Mouse (Mus musculus): ENCODE measurements around the gene Drp2. TPM values are rescaled to one million over a fixed set of nuclear protein-coding genes. Genes with fewer than 3 reads are reported as not detected.
A peak's percentile ranks its signal among the peaks of the same experiment; 100 is the strongest.

The Drp2 gene
- 10 to 100 TPM in 1 of 2 experiments, 1 to 10 TPM in 1; 5.6 to 15.6 TPM for total RNA-seq (2021)
- long read RNA-seq, experiment 1, partial matches to known transcripts = 2 of 2 reads
- long read RNA-seq, experiment 1, other reads (novel, unspliced or antisense) = 0 of 2 reads
- long read RNA-seq, experiment 2, partial matches to known transcripts = 2 of 9 reads
- long read RNA-seq, experiment 2, other reads (novel, unspliced or antisense) = 7 of 9 reads

GRCm38 (mm10) chrX:134403863-134404583 is at the start of gene Drp2:
TSS of gene Drp2 (plus strand) at chrX:134404551.
- intact Hi-C loops (cut with DNase I; ENCODE audit: low total_unique reads) = no loop called here
- DNase-seq = peak; percentile 5

- no peak for DNase-seq
- intact Hi-C loops (cut with DNase I; ENCODE audit: low total_unique reads) = no loop called here
These were observed 45.0 kb upstream of the Drp2 start for GRCm38 (mm10) chrX:134359336-134359735.

- no peak for DNase-seq
- intact Hi-C loops (cut with DNase I; ENCODE audit: low total_unique reads) = no loop called here
These were observed 42.2 kb upstream of the Drp2 start for GRCm38 (mm10) chrX:134362156-134362555.

- no peak for DNase-seq
- intact Hi-C loops (cut with DNase I; ENCODE audit: low total_unique reads) = no loop called here
These were observed 38.9 kb upstream of the Drp2 start for GRCm38 (mm10) chrX:134365421-134365820.

- no peak for DNase-seq
- intact Hi-C loops (cut with DNase I; ENCODE audit: low total_unique reads) = no loop called here
These were observed 37.8 kb upstream of the Drp2 start for GRCm38 (mm10) chrX:134366547-134366946.

GRCm38 (mm10) chrX:134371279-134371678 is 33.1 kb upstream of the Drp2 start:
- no peak for DNase-seq
- intact Hi-C loops (cut with DNase I; ENCODE audit: low total_unique reads) = no loop called here

GRCm38 (mm10) chrX:134374190-134374589 is 30.2 kb upstream of the Drp2 start:
- DNase-seq = no peak

GRCm38 (mm10) chrX:134384896-134385295 is 19.5 kb upstream of the Drp2 start:
- no peak for DNase-seq
- intact Hi-C loops (cut with DNase I; ENCODE audit: low total_unique reads) = no loop called here

More at GRCm38 (mm10) chrX:134374190-134374589, 30.2 kb upstream of the Drp2 start:
- intact Hi-C loops (cut with DNase I; ENCODE audit: low total_unique reads) = no loop called here

- intact Hi-C loops (cut with DNase I; ENCODE audit: low total_unique reads) = no loop called here
These were observed 5.4 kb upstream of the Drp2 start for GRCm38 (mm10) chrX:134398972-134399371.

GRCm38 (mm10) chrX:134404584-134404955 is 219 bp downstream of the Drp2 start:
- intact Hi-C loops (cut with DNase I; ENCODE audit: low total_unique reads) = no loop called here
- DNase-seq = peak; percentile 7

More at GRCm38 (mm10) chrX:134398972-134399371, 5.4 kb upstream of the Drp2 start:
- DNase-seq = no peak

GRCm38 (mm10) chrX:134409354-134409900 is 5.1 kb downstream of the Drp2 start:
- DNase-seq = no peak

GRCm38 (mm10) chrX:134412096-134412495 is 7.7 kb downstream of the Drp2 start:
- intact Hi-C loops (cut with DNase I; ENCODE audit: low total_unique reads) = no loop called here
- DNase-seq = no peak

More at GRCm38 (mm10) chrX:134409354-134409900, 5.1 kb downstream of the Drp2 start:
- intact Hi-C loops (cut with DNase I; ENCODE audit: low total_unique reads) = no loop called here

- DNase-seq = no peak
These were observed 15.7 kb downstream of the Drp2 start for GRCm38 (mm10) chrX:134420097-134420496.

GRCm38 (mm10) chrX:134424263-134424662 is 19.9 kb downstream of the Drp2 start:
- intact Hi-C loops (cut with DNase I; ENCODE audit: low total_unique reads) = no loop called here
- no peak for DNase-seq

More at GRCm38 (mm10) chrX:134420097-134420496, 15.7 kb downstream of the Drp2 start:
- intact Hi-C loops (cut with DNase I; ENCODE audit: low total_unique reads) = no loop called here

GRCm38 (mm10) chrX:134425798-134426197 is 21.4 kb downstream of the Drp2 start:
- peak; percentile 32 for DNase-seq
- intact Hi-C loops (cut with DNase I; ENCODE audit: low total_unique reads) = no loop called here

- intact Hi-C loops (cut with DNase I; ENCODE audit: low total_unique reads) = no loop called here
- no peak for DNase-seq
These were observed 22.5 kb downstream of the Drp2 start for GRCm38 (mm10) chrX:134426819-134427218.

GRCm38 (mm10) chrX:134427307-134427706 is 23.0 kb downstream of the Drp2 start:
- DNase-seq = no peak
- intact Hi-C loops (cut with DNase I; ENCODE audit: low total_unique reads) = no loop called here

- DNase-seq = no peak
- intact Hi-C loops (cut with DNase I; ENCODE audit: low total_unique reads) = no loop called here
These were observed 70.8 kb downstream of the Drp2 start for GRCm38 (mm10) chrX:134474988-134475710.

- no peak for DNase-seq
- intact Hi-C loops (cut with DNase I; ENCODE audit: low total_unique reads) = no loop called here
These were observed 71.9 kb downstream of the Drp2 start, which contains the start of gene Taf7l for GRCm38 (mm10) chrX:134476290-134476689. TSS of gene Taf7l (minus strand) at chrX:134476490.

- intact Hi-C loops (cut with DNase I; ENCODE audit: low total_unique reads) = no loop called here
- DNase-seq = no peak
These were observed 77.4 kb downstream of the Drp2 start for GRCm38 (mm10) chrX:134481720-134482119.

Data from gastrocnemius, postnatal 14 days (tissue).